Mouse (Mus musculus) ES-E14 (cell line): Measurements from ENCODE around the gene Bdh2. TPM values are rescaled to one million over a fixed set of nuclear protein-coding genes. Genes with fewer than 3 reads are reported as not detected.

Experiments
- DNase-seq: peaks from one replicate; pipeline ENCODE4 v3.0.0-alpha.2; 2013; ENCODE audit warnings: low read depth, low spot score
- H3K27ac ChIP-seq: 2 replicates; pipeline ENCODE4 v1.5.1; 2012; ENCODE audit warnings: low read depth, mild to moderate bottlenecking, low read length, moderate library complexity, mixed read lengths; ENCODE audit not compliant: poor library complexity, insufficient read depth, severe bottlenecking
- H3K36me3 ChIP-seq: 2 replicates; pipeline ENCODE4 v1.6.1; 2012; ENCODE audit warnings: mild to moderate bottlenecking, low read length, moderate library complexity, mixed read lengths; ENCODE audit not compliant: control insufficient read depth, poor library complexity, insufficient read depth, severe bottlenecking
- H3K4me1 ChIP-seq, 2 experiments: fragments of 150-350 bp in 1 of 2; sonication (generic) in 1 of 2; 2 replicates each; pipeline ENCODE4 v1.6.1; 2012; ENCODE audit warnings: low read length in 2 of 2, mild to moderate bottlenecking in 1 of 2, mixed read lengths in 1 of 2; ENCODE audit not compliant: control insufficient read depth in 2 of 2, insufficient read depth in 2 of 2, poor library complexity in 1 of 2
- H3K4me3 ChIP-seq, 2 experiments: fragments of 150-350 bp in 1 of 2; sonication (generic) in 1 of 2; 2 replicates each; pipeline ENCODE4 v1.5.1; 2012; ENCODE audit warnings: low read length in 2 of 2, low read depth in 1 of 2, mild to moderate bottlenecking in 1 of 2, mixed read lengths in 1 of 2; ENCODE audit not compliant: insufficient read depth in 1 of 2, poor library complexity in 1 of 2, severe bottlenecking in 1 of 2
- H3K9ac ChIP-seq: 2 replicates; pipeline ENCODE4 v1.6.1; 2012; ENCODE audit warnings: low read depth, mild to moderate bottlenecking, low read length, mixed read lengths; ENCODE audit not compliant: poor library complexity, insufficient read depth, severe bottlenecking
- H3K9me3 ChIP-seq: fragments of 150-350 bp; sonication (generic); 2 replicates; pipeline ENCODE4 v1.6.1; 2012; ENCODE audit warnings: low read depth, mild to moderate bottlenecking, low read length; ENCODE audit not compliant: control insufficient read depth, insufficient read depth
- CHD2 ChIP-seq: IDR thresholded peaks from 2 replicates; pipeline ENCODE4 v1.6.1; 2014; ENCODE audit warnings: mild to moderate bottlenecking, low read depth, low read length, inconsistent platforms
- HCFC1 ChIP-seq: IDR thresholded peaks from 2 replicates; pipeline ENCODE4 v1.6.1; 2012; ENCODE audit warnings: low read length, inconsistent platforms, borderline replicate concordance; ENCODE audit not compliant: insufficient read depth
- MAFK ChIP-seq: IDR thresholded peaks from 2 replicates; pipeline ENCODE4 v1.6.1; 2014; ENCODE audit warnings: mild to moderate bottlenecking, low read depth, low read length, inconsistent platforms; ENCODE audit not compliant: insufficient read depth
- ZC3H11A ChIP-seq: IDR thresholded peaks from 2 replicates; pipeline ENCODE4 v1.6.1; 2012; ENCODE audit warnings: low read depth, mild to moderate bottlenecking, inconsistent platforms, low read length, borderline replicate concordance
- ZNF384 ChIP-seq: IDR thresholded peaks from 2 replicates; pipeline ENCODE4 v1.6.1; 2012; ENCODE audit warnings: low read depth, low read length, inconsistent platforms
- in situ Hi-C, 2 experiments: fragments of 600-800 bp; cut with MboI; formaldehyde crosslinking; loops; one replicate each; pipeline ENCODE4 v1.15.1; 2025; ENCODE audit warnings: low sequenced_read_pairs in 2 of 2, inconsistent platforms in 1 of 2; ENCODE audit not compliant: unreplicated experiment in 2 of 2
- total RNA-seq: library from RNA; depleted of rRNA; stranded (reverse); fragments of 300-350 nt; gene quantifications from 2 replicates; pipeline ENCODE4 v1.2.3, GENCODE M21; 2012

Gene Bdh2
- total RNA-seq, 1 experiment = 6.0 TPM

GRCm38 (mm10) chr3:135328560-135328959 is 47.5 kb downstream of the Bdh2 start:
- Histone ChIP-seq H3K36me3 (no peaks in the 10 kb centered on the region), H3K27ac (no peak overlapping the region), H3K4me1 (peaks cover 0 to 9% of the 10 kb centered on the region in 2 experiments; a peak in 2 of 4 replicates), H3K4me3 (no peak overlapping the region), H3K9ac (no peak overlapping the region), H3K9me3 (no peaks in the 10 kb centered on the region)
- DNase-seq = peak; percentile 83
- in situ Hi-C loops = no loop called here
- no peak for TF ChIP-seq HCFC1
- no peak for TF ChIP-seq MAFK
- no peak for TF ChIP-seq ZC3H11A
- TF ChIP-seq CHD2 = no peak
- TF ChIP-seq ZNF384 = no peak

- Histone ChIP-seq H3K9me3 (no peaks in the 10 kb centered on the region), H3K9ac (no peak overlapping the region), H3K27ac (peak overlapping the region; percentile 27; the same call in 1 of the 2 replicates), H3K36me3 (no peaks in the 10 kb centered on the region), H3K4me1 (peaks cover 0 to 8% of the 10 kb centered on the region in 2 experiments; a peak in 2 of 4 replicates), H3K4me3 (no peak overlapping the region)
- in situ Hi-C loops = no loop called here
- no peak for TF ChIP-seq MAFK
- no peak for TF ChIP-seq ZNF384
- no peak for TF ChIP-seq HCFC1
- TF ChIP-seq CHD2 = no peak
- no peak for DNase-seq
Observed at GRCm38 (mm10) chr3:135332691-135333090, 51.7 kb downstream of the Bdh2 start.

- Histone ChIP-seq H3K36me3 (no peaks in the 10 kb centered on the region), H3K4me3 (no peak overlapping the region), H3K4me1 (peaks cover 0 to 8% of the 10 kb centered on the region in 2 experiments; a peak in 2 of 4 replicates), H3K9ac (no peak overlapping the region), H3K9me3 (no peaks in the 10 kb centered on the region), H3K27ac (peak overlapping the region; percentile 62; the same call in 1 of the 2 replicates)
- no peak for TF ChIP-seq MAFK
- TF ChIP-seq ZC3H11A = no peak
- TF ChIP-seq HCFC1 = no peak
- no peak for TF ChIP-seq ZNF384
- no peak for TF ChIP-seq CHD2
- DNase-seq = no peak
- in situ Hi-C loops = no loop called here
Observed at GRCm38 (mm10) chr3:135333763-135334162, 52.7 kb downstream of the Bdh2 start.

GRCm38 (mm10) chr3:135347739-135348264 is 66.8 kb downstream of the Bdh2 start, which contains the start of gene Slc9b1:
TSS of gene Slc9b1 (plus strand) at chr3:135348029.
- TF ChIP-seq MAFK = no peak
- TF ChIP-seq ZC3H11A = no peak
- no peak for TF ChIP-seq HCFC1
- TF ChIP-seq CHD2 = no peak
- peak; percentile 93 for TF ChIP-seq ZNF384
- H3K9ac ChIP-seq = peak within 1 kb of the TSS; percentile 75
- H3K36me3 ChIP-seq = peaks cover 2% of the 10 kb centered on the region; the same call in 1 of the 2 replicates
- DNase-seq = no peak
- in situ Hi-C loops = no loop called here
- H3K4me1 ChIP-seq = peaks cover 0 to 2% of the 10 kb centered on the region in 2 experiments; a peak in 1 of 4 replicates
- H3K9me3 ChIP-seq = no peaks in the 10 kb centered on the region
- H3K4me3 ChIP-seq = peak within 1 kb of the TSS; percentile 77 to 83
- no peak within 1 kb of the TSS for H3K27ac ChIP-seq
